Mouse (Mus musculus): ENCODE results near the gene Klhl20. TPM values are rescaled to one million over a fixed set of nuclear protein-coding genes. Genes with fewer than 3 reads are reported as not detected.
A peak's percentile ranks its signal among the peaks of the same experiment; 100 is the strongest.
"Not testable (repeated sequence)": the region's sequence is repeated elsewhere in the genome, so short reads cannot be mapped to it uniquely, and the experiment has no call there.

Gene Klhl20
- total RNA-seq (2022) = 10 to 100 TPM; 16.1 to 21.1 (median 18.6) TPM

GRCm38 (mm10) chr1:161130726-161131664 lies at the start of gene Klhl20:
TSS of gene Klhl20 (minus strand) at chr1:161131511.
- peak; percentile 87 for DNase-seq

DNA sequence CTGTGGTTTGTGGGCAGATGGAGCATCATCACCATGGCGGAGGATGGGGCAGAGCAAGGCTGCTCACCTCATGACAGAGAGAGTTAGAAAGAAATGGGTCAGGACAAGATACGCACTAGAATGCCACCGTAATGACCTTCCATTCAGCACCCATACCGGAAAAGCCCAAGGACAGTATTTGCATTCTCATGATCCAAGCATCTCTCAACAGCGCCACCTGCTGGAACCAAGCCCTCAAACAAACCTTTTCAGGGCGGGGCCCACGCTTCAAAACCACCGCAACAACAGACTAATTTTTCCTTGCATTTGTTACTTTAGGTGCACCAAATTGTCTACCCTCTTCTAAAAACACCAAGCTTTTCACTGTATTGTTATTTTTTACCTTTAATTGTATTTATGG lies 49.4 kb upstream of the Klhl20 start:
- DNase-seq = peak; percentile 10

- peak; percentile 67 for DNase-seq
Measured at GRCm38 (mm10) chr1:161170651-161171050, 39.3 kb upstream of the Klhl20 start.

DNA sequence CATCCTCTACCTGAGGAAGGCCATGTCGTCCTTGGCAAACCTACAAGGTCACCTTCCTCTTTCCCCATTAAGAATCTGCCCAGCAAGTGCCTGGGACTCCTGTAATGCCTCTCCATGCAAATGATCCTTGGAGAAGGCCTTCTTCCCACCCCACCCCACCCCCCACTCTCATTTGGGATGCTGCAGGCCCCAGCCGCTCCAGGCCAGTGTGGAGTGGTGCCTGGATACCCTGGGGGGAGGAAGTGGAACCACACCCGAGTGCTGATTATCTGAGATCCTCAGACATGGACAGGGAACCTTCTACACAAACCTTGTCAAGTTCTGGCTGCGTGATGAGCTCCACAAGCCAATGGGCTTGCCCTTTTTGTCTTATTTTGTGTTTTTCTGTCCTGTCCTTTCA lies 29.0 kb upstream of the Klhl20 start:
- DNase-seq = no peak

- DNase-seq = no peak
Measured at GRCm38 (mm10) chr1:161159214-161159613, 27.9 kb upstream of the Klhl20 start, which contains the start of gene Tex50. TSS of gene Tex50 (minus strand) at chr1:161159314.

DNA sequence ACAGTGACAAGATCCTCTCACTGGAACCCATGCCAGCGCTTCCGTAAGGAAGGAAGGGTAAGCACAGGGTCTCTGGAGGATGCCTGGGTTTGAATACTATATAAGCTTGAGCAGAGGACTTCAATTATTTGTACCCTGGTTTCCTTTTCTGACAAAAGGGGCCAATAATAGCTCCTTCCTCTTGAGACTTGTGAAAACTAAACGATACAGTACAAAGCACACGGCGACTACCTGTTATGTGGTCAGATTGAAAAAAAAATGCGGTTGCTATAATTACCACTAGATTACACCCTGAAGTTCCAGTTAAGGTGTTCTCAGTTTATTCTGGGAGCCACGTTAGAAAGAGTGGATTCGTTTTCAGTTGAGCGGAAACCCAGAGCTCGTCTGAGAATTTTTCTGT lies 25.2 kb upstream of the Klhl20 start:
- no peak for DNase-seq

DNA sequence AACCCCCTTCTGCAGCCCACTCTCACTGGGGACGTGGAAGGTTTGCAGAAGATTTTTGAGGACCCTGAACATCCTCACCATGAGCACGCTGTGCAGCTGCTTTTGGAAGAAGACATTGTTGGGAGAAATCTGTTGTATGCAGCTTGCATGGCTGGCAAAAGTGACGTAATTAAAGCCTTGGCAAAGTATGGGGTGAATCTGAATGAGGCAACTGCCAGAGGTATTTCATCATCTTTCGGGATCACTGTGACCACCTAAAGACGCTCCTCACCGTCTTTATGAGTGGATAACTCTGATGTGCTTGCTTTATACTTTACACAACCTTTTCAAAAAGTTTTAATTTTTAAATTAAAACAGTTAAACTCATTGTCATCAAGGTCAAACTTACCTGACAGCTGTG lies 19.8 kb upstream of the Klhl20 start:
- no peak for DNase-seq

DNA sequence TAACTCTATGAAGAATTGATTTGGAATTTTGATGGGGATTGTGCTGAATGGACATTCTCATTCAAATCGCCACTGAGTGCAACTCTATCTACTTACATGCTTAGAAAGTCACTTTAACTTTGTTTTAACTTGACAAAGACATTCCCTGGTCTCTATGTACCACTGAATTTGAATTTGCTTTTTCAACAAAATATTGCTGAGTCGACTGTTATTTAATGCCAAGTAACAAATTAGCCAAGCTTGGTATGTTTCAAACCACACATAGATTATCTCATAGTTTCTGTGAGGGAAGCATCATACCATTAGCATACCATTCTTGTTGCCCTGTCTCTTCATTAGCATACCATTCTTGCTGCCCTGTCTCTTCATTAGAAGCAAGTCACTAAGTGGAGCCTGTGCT lies 16.6 kb upstream of the Klhl20 start:
- DNase-seq = no peak

DNA sequence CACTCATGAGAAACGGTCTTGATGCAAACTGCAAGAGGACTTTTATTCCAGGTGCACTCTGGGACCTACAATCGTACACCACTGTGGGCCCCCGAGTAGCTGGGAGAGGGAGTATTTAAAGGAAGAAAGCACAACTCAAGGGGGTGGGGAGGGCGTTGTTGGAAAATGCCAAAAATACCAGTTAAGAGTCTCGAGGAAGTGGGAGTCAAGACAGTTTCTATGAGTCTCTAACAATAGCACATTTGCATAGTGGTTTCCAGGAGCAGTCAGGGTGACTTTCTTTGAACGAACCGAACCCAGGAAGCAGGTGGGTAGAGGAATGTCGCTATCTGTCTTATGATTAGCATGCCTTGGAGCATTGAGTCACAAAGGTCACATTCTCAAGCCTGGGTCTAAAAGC lies 14.3 kb upstream of the Klhl20 start:
- DNase-seq = not testable (repeated sequence)

DNA sequence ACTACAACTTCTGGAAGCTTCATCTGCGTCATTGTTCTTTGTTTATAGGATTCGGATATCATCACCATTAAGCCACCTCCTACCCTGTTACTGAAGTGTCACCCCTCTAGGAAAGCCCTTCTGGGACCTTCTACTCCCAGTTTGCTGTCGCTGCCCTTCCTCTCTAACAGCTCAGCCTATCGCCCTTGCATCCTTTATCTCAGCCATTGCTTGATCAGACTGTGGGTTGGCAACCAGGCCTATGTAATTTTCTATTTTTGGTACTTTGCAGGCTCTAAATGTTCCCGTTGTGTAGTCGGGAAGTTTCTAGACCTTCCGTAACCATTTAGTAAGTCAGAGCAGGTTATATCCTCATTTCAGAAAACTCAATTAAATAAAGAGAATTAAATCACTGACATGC lies 11.9 kb upstream of the Klhl20 start:
- no peak for DNase-seq

GRCm38 (mm10) chr1:161142531-161143159 lies 11.3 kb upstream of the Klhl20 start, which contains the start of gene Ankrd45:
TSS of gene Ankrd45 (plus strand) at chr1:161142691.
- peak; percentile 63 for DNase-seq

DNA sequence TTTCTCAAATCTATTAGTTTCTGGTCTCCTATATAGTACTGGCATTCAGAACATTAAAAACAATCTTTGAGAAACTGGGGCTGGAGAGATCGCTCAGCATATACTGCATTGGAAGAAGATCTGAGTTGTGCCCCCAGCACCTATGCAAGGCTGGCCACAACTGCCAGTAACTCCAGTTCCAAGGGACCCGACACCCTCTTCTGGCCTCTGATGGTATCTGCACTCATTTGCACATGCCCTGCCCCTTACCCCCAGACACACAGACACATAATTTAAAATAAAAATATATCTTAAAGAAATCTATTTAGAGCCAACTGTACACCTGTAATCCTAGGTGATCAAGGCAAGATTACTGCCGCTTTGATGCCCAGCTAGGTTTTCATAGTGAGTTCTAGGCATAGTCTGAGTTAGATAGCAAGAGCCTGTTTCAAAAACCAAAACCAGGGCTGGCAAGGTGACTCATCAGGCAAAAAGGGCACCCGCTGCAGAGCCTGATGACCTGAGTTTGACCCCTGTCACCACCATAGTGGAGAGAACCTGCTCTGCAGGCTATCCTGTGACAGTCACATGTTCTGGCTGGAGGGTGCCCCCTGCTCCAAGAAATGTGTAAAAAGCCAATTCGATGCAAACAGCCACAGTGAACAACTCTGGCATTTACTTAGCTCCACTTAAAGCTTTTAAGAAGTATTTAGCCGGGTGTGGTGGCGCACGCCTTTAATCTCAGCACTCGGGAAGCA lies 8.9 kb upstream of the Klhl20 start:
- DNase-seq = no peak

GRCm38 (mm10) chr1:161139496-161139895 lies 8.2 kb upstream of the Klhl20 start:
- no peak for DNase-seq

DNA sequence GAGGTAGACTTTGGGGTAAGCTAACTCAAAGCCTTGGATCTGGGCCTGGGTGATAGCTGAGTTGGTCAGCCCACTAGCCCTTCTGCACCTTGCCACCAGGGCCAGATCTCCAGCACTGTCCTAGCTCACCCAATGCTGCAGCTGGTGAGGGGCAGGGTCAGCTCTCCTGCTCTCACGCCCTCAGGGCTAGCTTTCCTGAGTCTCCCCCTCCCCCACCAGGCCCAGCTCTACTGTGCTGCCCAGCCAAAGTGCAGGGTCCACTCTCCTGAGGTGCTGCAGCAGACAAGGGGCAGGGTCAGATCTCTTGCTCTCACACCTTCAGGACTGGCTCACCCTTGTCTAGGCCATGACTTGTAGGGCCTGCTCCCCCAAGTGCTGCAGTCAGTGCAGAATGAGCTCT lies 4.8 kb downstream of the Klhl20 start:
- no peak for DNase-seq

- no peak for DNase-seq
Measured at GRCm38 (mm10) chr1:161122661-161123418, 8.5 kb downstream of the Klhl20 start.

GRCm38 (mm10) chr1:161114591-161114990 lies 16.7 kb downstream of the Klhl20 start:
- no peak for DNase-seq

- no peak for DNase-seq
Measured at GRCm38 (mm10) chr1:161109216-161109615, 22.1 kb downstream of the Klhl20 start.

DNA sequence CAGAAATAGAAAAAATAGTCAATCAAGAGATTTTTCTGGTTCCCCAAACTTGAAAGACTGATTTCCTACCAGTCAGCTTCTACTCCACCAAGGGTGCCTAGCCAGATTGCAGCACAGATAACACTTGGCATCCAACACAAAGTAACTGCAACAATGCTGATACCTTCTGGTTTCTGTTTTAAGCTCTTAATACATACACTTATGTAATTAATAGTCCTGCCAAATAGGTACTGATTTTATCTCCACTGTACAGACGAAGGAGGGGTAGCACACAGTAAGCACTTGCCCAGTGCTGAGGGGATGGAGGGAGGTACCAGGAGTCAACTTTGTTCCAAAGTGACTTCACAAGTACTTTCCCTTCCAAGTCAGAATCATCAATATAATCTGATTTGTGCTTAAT lies 27.5 kb downstream of the Klhl20 start:
- no peak for DNase-seq

DNA sequence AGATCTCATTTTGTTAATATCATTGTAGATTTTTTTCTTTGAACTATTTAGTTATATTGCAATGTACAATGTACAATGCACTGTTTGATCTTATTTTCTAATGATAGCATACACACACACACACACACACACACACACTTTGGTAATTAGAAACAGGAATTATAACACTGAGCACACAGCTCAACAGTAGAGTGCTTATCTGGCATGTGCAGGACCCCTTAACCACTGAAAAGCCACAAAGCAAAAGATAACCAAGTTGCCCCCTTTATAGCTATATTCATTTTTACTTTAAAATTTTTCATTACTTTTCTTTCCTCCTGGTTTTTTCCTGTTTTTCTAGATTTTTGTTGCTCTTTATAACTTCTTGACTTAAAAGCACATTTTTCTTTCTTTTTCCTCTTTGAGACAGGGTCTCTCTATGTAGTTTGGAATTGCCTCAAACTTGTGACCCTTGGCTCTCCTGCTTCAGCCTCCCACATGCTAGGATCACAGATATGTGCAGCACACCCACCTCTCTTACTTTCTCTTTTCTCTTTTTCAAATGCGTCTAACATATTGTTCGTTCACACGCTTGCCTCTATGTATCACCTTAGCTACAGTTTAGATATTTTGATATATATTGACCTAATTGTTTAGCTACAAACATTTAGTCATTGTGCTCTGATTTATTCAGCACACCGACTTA lies 31.4 kb downstream of the Klhl20 start:
- DNase-seq = no peak

- no peak for DNase-seq
Measured at GRCm38 (mm10) chr1:161077243-161077642, 54.1 kb downstream of the Klhl20 start.

DNA sequence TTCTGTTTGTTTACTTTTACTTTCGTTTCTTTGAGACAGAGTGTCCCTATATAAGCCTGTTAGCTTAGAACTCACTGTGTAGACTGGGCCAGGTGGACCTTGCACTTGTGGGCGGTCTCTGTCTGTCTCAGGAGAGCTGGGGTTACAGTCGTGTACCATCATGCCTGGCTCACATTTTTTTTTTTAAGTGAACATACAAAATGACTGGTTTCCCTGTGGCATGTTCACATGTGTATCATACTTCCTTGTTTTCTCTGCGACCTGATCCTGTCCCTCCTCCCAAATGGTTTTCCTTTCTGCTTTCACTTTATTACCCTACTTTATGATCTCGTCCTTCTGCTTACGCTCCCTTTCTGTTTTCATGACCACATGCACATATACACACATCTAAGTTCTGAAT lies 55.1 kb downstream of the Klhl20 start:
- DNase-seq = no peak

- no peak for DNase-seq
Measured at GRCm38 (mm10) chr1:161071272-161071620, 60.1 kb downstream of the Klhl20 start.

All from adrenal gland, adult 8-10 months (tissue).